Mouse (Mus musculus): ENCODE results near the gene Kcnn3.

Gene Kcnn3

DNA sequence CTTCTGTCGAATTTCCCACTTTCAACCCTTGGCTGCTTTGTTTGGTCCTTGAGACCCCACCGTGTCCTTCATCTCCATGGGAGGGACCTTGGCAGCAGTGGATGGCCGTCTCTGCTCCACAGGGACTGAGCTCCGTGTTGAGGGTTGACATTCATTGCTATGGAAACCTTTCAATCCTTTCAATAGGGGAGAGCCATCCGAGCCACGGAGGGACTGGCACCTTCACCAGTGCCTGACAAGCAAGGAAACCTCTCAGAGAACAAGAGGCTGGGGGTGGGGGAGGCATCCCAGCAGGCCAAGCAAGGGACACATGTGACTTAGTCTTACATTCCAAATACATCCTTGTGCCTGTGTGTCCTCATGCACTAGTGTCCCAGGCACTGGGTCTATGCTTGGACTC lies 102.9 kb downstream of the Kcnn3 start:
- DNase-seq: no peak

DNA sequence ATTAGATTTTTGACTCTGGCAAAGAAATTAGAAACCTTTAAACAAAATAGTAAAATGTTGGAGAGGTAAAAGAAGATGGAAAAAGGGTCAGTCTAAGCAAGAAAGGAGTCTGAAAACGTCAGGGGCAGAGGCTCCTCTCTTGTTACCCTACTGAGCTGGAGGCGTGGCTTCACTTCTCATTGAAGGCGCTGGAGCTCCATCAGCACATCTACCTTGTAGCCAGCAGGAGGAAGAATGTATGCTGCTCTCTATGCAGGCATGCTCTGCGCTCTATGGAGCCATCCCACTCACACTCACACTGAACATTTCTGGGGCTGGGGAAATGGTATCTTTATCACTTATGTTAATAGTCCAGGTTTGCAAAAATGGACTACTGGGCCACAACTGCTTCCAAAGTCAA lies 103.6 kb downstream of the Kcnn3 start:
- DNase-seq: no peak

DNA sequence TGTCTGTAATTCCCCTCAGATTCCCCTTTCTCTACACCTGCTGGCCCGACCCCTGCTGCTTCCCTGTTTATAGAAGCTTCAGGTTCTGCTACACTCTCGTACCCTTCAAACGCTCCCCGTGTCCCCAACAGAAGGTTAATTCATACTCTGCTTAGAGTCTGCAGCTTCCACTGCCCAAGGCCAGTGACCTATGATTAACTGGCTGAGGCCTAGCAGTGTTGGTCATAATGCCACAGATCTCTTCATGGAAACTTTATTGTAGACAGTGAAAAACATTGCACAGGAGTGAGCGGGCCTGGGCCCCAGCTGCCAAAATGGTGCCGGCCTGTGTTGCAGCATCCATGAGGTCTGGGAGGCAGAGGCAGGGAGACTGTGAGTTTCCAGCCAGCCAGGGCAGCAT lies 104.0 kb downstream of the Kcnn3 start:
- no peak for DNase-seq

DNA sequence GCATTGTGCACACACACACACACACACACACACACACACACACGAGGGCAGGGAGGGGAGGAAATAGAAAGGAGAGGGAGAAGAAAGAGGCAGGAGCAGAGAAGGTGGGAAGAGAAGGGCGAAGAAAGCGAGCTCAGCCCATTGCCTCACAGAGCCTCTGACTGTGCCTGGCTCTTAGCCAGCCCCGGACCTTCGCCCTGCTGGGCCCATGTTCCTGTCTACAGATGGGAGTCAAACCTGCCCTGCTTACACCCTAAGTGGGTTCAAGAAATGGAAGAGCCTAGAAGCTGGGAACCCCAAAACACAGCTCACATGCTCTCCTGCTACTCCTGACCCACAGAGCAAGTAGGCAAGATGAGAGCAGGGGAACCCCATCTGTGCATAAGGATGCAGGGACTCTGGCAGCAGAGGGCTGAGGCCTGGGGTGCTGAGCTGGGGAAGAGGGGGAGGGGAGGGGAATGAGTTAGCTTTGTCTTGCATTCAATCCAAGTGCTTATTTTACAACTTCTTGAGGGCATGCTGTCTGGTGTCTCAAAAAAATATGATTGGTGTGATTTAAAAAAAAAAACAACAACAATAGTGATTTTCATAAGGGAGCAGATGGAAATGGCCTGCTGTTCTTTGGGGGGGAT lies 105.0 kb downstream of the Kcnn3 start:
- no peak for DNase-seq

DNA sequence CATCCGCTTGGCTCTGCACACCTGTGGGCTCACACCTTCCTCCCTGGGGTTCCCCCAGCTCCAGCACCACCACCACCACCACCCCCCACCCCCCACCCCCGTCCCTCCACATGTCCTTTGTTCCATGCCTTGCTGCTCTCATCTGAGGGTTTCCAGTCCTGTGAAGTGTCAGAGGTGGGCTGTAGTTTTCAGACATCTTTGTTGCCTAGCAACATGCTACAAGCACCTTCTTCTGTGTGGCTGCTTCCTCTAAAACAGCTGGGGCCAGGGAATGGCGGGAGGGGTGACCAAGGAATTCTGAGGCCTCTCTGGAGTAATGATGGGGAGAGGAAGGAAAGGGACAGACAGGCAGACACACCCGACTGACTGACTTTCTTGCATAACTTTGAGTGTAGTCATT lies 106.6 kb downstream of the Kcnn3 start:
- DNase-seq: no peak

DNA sequence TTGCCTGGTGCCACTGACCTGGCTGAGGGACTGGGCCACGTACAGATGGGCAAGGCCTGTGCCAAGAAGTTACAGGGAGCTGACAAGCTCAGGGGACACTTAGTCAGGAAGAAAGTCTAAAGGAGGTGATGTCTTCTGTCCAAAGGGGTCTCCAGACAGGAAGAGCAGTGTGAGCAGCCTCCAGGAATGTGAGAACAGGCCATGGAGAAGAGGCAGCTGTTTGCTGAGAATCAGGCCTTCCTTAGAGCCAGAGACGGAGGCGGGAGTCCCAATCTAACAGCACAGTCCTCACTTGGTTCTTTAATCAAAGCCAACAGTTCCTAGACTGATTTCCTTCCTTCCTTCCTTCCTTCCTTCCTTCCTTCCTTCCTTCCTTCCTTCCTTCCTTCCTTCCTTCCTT lies 109.8 kb downstream of the Kcnn3 start:
- DNase-seq: no peak

DNA sequence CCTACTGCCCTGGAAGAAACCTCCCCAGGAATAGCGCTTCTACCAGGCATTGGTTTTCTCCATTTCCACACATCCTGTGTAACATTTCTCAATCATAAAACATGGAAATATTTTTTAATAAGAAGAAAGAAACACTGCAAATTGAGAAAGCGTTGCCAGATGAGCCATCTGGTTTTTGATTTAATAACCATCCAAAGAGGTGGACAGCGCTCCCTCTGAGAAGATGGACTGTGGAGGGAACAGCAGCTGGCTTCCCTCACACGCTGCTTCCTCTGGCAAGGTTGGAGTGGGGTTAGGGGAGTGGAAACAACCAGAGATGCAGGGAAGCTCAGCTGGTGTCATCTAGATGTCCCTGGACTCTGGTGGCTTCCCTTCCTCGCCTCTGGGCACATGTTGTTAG lies 111.8 kb downstream of the Kcnn3 start:
- DNase-seq: no peak

DNA sequence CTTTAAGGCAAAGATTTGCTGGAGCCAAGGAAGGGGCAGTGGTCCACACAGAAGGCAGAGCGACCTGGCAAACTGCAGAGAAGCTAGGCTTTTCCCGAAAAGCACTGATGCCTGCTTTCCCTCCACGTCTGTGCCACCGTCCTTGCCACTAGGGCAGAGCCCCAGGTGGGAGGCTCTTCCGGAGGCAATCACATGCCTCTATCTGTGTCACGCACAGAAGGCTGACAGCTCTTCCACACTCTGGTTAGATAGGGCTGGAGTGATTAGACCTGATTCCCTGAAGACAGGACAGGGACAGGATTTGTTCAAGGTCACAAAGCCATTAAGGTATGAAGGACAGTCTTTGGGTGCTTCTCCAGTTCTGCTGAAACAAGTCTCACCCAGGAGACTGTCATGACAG lies 113.6 kb downstream of the Kcnn3 start:
- no peak for DNase-seq

DNA sequence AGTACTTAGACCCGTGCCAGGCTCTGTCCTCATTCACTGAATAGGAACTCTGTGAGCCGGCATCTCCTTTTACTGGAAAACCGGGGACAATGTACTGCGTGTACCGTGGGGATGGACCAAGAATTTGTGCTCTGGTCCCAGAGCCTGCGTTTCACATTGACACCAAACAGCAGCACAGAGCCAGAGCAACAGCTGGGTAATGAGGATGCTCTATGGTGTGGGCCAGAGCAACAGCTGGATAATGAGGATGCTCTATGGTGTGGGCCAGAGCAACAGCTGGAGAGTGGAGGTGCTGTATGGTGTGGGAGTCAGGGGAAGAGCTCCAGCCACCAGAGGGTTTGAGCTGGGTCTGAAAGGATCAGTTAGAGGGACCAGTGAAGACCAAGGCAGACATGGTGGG lies 114.0 kb downstream of the Kcnn3 start:
- no peak for DNase-seq

DNA sequence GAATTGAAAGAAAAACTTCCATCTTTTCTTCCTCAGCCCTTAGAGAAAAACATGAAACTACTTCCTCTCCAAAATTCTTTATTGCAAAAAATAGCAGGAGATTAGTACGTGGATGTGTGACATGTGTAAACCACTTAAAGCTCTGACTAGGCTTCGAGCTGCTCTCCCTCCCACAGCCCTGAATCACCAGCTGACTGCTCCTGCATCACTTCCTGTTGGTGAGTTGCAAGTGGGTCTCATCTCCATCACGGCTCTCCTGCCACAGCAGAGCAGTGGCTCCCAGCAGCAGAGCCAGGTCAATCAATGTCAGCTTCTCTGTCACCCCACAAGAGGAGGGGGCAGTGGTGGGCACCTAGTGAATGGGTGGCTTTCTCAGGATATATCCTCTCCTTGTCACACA lies 120.8 kb downstream of the Kcnn3 start:
- no peak for DNase-seq

DNA sequence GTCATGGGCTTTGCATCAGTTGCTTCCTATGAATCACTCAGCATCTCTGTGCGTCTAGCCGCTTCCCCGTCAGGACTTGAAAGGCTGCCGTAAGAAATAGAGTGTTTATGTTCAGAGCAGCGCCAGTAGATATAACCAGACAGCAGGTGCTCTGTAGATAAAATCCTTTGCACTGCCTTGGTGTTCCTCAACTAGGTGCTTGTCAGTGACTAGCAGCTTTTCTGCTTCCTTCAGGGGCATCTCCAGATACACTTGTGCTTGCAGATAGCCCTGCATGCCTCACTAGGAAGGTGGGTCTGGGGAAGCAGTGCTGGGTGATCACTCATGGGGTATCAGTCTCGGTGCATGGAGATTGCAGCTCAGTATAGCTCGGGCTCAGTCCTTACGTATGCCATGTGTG lies 123.4 kb downstream of the Kcnn3 start:
- DNase-seq: no peak

DNA sequence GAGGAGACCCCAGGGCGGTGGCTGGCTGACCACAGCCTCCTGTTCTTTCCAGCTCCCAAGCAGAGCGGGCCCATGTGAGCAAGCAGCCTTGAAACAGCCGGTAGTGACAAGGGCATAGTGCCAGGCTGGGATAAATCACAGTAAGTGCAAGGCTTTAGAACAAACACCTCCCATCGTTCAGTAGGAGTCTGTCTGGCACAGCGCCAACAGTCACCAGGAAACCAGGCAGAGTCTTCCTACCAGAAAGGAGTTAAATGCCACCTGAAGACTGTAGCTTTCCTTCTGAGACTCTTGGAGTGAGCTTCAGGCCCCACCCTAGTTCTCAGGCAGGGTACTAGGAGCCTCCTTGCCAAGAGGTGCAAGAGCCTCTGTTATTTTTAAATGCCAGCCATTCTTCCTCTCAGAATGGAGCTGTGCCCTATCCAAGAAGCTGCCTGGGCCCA lies 126.9 kb downstream of the Kcnn3 start:
- peak; percentile 46 for DNase-seq

DNA sequence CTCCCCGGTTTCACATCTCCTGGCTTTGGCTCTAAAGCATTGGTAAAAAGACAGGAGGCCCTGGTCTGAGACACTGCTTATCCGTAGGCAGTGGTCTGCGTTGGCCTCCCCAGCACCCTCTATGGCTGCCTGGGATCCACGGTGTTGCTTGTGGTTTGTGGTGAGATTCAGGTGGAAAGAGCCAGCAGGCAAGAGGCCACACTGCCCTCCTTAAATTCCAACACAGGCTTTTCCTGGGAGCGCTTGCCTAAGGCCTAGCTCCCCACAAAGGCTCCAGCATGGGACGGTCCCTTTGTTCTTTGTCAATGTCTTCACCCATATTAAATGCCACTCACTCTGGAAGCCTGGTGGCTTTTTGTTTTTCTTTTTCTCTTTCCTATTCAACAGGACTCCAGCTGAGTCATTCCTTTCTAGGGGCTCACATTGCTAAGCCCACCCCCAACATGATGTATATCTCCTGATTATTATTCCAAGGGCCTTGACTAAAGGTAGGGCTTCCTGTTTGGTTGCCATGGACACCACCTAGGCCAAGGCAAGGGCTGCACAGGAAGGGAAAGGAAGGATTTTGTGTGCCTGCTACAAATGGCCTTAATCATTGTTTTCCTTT lies 127.4 kb downstream of the Kcnn3 start:
- no peak for DNase-seq

DNA sequence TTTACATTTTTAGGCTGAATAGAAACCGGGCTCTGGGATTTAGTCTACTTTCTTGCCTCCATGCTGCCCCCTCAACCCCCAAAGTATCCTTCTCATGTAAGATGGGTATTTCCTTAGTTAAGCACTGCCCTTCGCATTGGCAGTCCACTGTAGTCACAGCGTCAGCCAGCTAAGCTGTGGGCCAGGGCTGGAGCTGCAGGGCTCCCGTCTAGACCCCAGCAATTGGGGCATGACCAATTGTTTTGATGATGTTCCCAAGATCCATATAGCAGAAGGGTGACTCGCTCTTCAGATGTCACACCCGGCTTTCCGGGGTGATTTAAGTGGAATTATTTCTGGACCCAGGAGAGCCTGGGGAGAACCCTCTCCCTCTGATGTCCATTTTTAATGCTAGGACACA lies 129.9 kb downstream of the Kcnn3 start:
- no peak for DNase-seq

DNA sequence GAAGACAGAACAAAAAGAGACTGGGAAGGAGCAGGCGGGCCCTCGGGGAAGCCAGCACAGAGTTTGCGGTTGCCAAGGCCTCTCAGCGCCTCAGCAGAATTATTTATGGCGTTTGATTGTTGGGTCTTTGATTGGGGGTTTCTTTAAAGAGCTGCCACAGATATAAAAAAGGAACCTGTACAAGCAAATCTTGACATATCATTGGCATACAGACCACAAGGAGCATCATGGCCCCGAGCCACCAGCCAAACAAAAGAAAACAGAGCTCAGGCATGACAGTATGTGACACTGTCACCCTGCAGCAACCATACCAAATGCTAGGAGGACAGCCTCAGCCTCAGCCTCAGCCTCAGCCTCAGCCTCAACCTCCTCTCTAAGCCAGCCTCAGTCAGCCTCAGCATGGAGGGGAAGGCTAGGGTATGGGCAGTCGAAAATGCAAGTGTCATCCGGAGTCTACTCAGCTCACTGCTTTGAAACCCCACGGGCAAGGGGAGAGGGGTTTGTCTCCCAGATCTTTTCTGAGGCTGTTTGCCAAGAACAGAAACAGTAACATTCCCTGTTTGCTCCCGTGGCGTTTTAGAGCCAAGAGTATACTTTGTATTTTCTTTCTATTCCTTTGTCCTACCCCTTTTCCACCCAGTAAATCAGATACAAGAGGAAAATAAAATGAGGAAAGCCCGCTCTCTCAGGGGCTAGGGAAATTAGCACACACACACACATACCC lies 133.4 kb downstream of the Kcnn3 start:
- no peak for DNase-seq

DNA sequence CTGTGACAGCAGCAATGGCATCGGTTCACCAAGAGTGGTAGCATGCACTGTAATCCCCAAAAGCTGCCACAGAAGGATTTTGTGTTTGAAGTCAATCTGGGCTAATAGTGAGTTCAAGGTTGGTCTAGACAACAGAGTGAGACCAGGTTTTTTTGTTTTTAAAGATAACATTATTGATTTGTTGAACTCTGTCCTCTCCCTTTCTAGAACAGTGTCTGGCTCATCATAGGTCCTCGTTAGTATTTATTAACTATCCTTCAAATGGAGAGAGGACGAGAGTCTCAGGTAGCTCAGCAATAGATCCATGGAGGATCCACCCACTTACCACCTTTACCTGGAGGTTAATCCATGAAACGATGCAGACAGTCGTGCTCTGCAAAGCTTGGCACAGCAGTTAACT lies 137.1 kb downstream of the Kcnn3 start:
- DNase-seq: no peak

DNA sequence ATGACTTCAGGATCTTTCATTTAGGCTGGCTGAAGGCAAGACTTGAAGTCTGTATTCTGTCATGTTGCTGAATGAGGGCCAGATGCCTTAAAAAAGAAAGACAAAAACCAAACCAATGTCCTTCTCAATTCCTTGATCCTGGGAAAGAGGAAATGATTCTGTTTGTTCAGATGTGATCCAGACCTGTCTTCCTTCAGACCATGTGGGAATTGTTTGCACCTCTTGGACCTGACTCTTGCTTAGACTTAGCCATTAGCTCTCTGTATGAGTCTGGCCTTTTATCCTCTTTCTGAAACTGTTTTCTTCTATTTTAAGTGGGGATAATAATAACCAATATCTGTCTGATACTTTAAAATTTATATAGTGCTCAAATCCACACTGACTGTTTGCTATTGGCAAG lies 138.5 kb downstream of the Kcnn3 start:
- DNase-seq: no peak

DNA sequence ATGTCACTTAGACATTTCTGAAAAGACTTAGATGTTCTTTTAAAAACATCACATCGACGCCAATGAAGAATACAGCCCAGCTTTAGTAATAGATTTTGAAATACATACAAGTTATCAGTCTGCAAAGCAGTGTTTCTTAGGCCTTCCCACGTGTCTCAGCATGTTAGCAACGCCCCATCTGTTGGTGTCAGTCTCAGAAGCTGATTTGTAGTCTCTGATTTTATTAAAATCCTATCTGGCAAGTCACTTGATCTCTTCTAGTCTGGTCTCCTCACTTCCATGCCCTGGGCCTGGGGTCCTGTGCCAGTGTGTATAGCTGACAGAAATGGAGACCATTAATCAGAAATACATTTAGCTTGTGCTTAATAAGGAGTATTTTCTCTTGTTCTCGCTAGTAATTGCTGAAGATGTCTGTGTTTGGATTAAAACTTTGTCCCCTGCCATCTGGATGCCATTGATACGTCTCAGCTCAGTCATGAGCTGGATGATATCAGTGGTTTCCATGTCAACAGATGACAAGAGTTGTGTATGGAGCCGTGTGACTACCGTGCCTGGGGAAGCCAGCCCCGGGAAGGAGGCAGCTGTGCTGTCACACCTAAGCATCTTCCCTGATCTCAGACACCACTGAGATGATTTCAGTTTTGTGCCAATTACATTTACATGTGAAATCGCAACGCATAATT lies 140.1 kb downstream of the Kcnn3 start:
- DNase-seq: peak; percentile 47

DNA sequence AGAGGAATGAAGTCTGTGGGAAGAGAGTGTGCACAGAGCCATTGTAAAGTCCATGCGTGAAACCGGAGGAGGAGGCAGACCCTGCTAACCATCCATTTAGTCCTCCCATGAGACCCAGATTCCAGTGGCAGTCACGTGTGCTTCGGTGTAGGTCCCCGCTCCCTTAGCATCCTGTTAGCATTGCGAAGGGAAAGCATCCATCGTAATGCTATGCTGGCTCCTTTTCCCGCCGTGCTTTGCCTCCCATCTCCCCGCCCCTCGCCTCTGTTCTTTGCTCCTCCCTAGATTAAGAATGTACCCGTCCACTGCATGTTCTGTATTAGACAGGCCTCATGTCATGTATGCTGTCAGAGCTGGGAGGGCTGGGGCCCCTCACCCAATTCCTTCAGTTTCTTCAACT lies 144.8 kb downstream of the Kcnn3 start:
- no peak for DNase-seq

DNA sequence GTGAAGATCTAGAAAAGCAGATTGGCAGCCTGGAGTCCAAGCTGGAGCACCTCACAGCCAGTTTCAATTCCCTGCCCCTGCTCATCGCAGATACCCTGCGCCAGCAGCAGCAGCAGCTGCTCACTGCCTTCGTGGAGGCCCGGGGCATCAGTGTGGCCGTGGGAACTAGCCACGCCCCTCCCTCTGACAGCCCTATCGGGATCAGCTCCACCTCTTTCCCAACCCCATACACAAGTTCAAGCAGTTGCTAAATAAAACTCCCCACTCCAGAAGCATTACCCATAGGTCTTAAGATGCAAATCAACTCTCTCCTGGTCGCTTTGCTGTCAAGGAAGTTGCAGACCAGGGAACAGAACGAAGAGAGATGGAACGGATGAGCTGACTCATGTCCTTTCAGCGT lies 147.2 kb downstream of the Kcnn3 start:
- peak; percentile 37 for DNase-seq

DNA sequence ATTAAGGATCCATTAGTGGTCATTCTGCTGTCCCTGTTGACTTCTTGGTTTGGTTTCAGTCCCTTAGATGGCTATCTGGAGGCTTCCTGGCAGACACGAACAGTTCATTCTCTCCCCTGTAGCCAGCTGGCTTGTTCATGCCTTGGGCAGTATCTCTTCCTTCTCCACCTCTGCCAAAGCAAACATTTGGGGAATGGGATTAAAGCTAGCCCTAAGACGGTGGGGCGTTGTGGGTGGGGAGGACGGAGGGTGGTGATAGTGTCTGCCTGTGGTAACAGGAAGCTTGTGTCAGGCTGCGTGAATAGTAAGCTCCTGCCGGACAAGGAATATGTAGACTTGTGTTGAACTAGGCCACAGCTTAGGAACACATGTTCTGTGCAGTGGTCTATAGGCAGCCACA lies 151.4 kb downstream of the Kcnn3 start:
- DNase-seq: no peak

DNA sequence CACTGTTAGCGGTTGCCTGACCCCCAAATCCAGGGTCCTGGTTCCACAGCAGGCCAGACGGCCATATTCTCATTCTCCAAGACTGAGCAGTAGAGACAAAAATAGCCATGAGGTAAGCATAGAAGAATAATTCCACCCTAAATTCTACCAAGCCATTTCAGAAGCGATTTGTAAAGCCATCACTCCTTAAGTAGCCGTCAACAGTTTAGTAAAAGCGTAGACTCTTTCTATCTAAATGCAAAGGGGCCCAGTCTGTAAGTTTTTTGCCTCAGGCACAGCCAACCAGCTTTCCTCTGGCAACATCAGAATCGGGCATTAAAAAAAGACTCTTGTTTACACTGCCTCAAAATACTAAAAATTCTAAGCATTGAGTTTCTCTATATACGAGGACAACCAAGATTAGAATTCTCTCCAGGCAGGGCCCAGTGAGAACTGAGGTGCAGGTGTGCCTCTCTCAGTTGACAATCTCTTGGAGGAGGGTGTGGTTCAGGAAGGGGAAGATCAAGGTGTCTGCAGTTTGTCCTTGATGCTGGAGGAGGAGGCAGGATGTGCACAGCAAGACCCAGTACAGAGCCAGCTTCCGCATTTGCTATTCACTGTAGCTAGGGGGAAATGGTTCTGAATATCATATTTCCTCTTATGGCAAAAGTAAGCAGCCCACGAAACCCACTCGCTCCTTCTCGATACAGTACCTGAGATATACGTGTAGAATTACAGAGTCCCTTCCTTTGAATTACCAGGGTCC lies 152.8 kb downstream of the Kcnn3 start:
- DNase-seq: no peak

DNA sequence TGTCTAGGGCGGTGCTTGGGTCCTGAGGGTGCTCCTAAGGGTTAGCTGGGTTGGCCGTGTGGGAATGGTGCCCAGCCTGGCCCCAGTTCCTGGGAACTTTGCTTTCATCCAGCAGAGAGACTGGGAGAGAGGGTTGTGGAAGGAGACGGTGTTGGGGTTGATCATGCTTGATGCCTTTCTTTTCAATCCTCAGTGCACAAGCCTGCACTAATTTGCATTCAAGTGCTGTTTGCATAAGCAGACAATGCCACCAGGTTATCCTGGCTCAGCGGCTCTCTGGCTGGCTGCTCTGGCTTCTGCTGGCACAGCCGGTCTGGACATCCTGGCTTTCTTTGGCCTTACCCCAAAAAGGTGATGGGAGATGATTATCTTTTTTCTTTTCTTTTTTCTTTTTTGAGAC lies 157.7 kb downstream of the Kcnn3 start:
- no peak for DNase-seq
